Comparison of ENCODE assay signal across 11 mouse cellular contexts in the genomic region with DNA sequence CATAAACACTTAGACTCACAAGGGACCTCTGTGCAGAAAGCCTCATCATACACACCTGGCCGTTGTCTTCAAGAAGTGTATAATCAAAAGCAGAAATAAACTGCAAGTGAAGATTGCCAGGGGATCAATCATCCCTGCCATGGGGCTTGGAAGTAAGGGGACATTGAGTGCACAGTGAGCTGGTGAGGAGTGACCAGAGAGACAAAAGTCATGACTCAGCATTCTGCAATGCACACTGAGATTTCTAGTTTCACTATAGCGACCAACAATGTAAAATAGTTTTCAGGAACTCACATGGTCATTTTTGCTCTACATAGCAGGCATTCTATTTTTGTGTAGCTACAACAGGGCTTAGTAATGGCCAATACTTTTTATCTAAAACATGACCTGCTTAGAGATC. TPM values are rescaled to one million over a fixed set of nuclear protein-coding genes. Genes with fewer than 3 reads are reported as not detected.
DNase-seq lines count a peak whose midpoint lies in the region; ATAC-seq and TF ChIP-seq lines count a peak whose summit lies in the region.
"Had no signal": no experiment of that assay in that cellular context is flagged by ENCODE, and none has a peak within 500 bp of the region (broad histone marks: within the 10 kb centered on the region; RNA-seq: fewer than 3 reads in every experiment).

No protein-coding gene starts in this region.

- H3K4me2 ChIP-seq in hindbrain, embryonic 14.5 days (replicated peaks), result peak overlapping the region; percentile 66
- H3K4me2 ChIP-seq in hindbrain, embryonic 11.5 days (replicated peaks; ENCODE audit: low read depth, low read length), result no peak overlapping the region
- peak overlapping the region; percentile 28 for H3K4me2 ChIP-seq in lung, embryonic 15.5 days
- H3K4me2 ChIP-seq in heart, postnatal 0 days (ENCODE audit: low read depth, low read length), result peak overlapping the region; percentile 65

- H3K27ac ChIP-seq in hindbrain, embryonic 14.5 days, result no peak overlapping the region
- H3K27ac ChIP-seq in hindbrain, embryonic 11.5 days (ENCODE audit: low read depth, low read length), result no peak overlapping the region
- H3K27ac ChIP-seq in lung, embryonic 15.5 days, result no peak overlapping the region
- H3K27ac ChIP-seq in heart, postnatal 0 days (ENCODE audit: low read depth), result peak overlapping the region; percentile 46
- H3K27ac ChIP-seq in small intestine, adult 2 months (ENCODE audit: insufficient read depth, low read depth, low read length), result peak overlapping the region; percentile 26; the same call in 1 of the 2 replicates
- H3K27ac ChIP-seq: embryonic facial prominence, embryonic 15.5 days; macrophage had no signal

- 87% methylated on average over 2 of the region's 2 CpGs for WGBS in hindbrain, embryonic 14.5 days
- 80% methylated on average over 2 of the region's 2 CpGs for WGBS in hindbrain, embryonic 11.5 days
- 52% methylated on average over 2 of the region's 2 CpGs for WGBS in lung, embryonic 15.5 days
- 56% methylated on average over 2 of the region's 2 CpGs for WGBS in heart, postnatal 0 days
- WGBS in small intestine, adult 2 months, result 15% methylated on average over 2 of the region's 2 CpGs

- TF ChIP-seq POLR2A in small intestine, adult 2 months (IDR thresholded peaks at IDR 0.05; ENCODE audit: low read depth, low read length), result no peak

- no peaks in the 10 kb centered on the region for H3K36me3 ChIP-seq in hindbrain, embryonic 14.5 days (replicated peaks; ENCODE audit: control insufficient read depth, insufficient read depth)
- no peaks in the 10 kb centered on the region for H3K36me3 ChIP-seq in hindbrain, embryonic 11.5 days (ENCODE audit: control insufficient read depth, insufficient read depth, low read length)
- H3K36me3 ChIP-seq in lung, embryonic 15.5 days, result no peaks in the 10 kb centered on the region
- H3K36me3 ChIP-seq in heart, postnatal 0 days (replicated peaks; ENCODE audit: control insufficient read depth, insufficient read depth, low read length), result no peaks in the 10 kb centered on the region
- no peaks in the 10 kb centered on the region for H3K36me3 ChIP-seq in small intestine, adult 2 months (ENCODE audit: control insufficient read depth, insufficient read depth, low read length)
- H3K36me3 ChIP-seq: embryonic facial prominence, embryonic 15.5 days had no signal

- H3K9ac ChIP-seq in hindbrain, embryonic 14.5 days, result 0 out of 2 replicates have a peak overlapping the region, but pooled peaks have one; percentile 72
- H3K9ac ChIP-seq in hindbrain, embryonic 11.5 days (ENCODE audit: low read depth, low read length), result no peak overlapping the region
- H3K9ac ChIP-seq in lung, embryonic 15.5 days, result no peak overlapping the region
- no peak overlapping the region for H3K9ac ChIP-seq in heart, postnatal 0 days (replicated peaks; ENCODE audit: low read depth, low read length)
- H3K9ac ChIP-seq: embryonic facial prominence, embryonic 15.5 days had no signal

- no peak for TF ChIP-seq CTCF in heart, postnatal 0 days (IDR thresholded peaks at IDR 0.05; ENCODE audit: low read depth)
- TF ChIP-seq CTCF in small intestine, adult 2 months (IDR thresholded peaks at IDR 0.05; ENCODE audit: extremely low read depth, insufficient read length, insufficient replicate concordance, low read depth, low read length), result no peak

- H3K27me3 ChIP-seq in hindbrain, embryonic 14.5 days (ENCODE audit: control insufficient read depth, insufficient read depth, low read length), result no peaks in the 10 kb centered on the region
- no peaks in the 10 kb centered on the region for H3K27me3 ChIP-seq in hindbrain, embryonic 11.5 days (ENCODE audit: control insufficient read depth, insufficient read depth, low read length)
- H3K27me3 ChIP-seq in lung, embryonic 15.5 days, result no peaks in the 10 kb centered on the region
- no peaks in the 10 kb centered on the region for H3K27me3 ChIP-seq in heart, postnatal 0 days (ENCODE audit: control insufficient read depth, insufficient read depth, low read length)
- no peaks in the 10 kb centered on the region for H3K27me3 ChIP-seq in small intestine, adult 2 months (ENCODE audit: control insufficient read depth, insufficient read depth, low read length)
- H3K27me3 ChIP-seq: embryonic facial prominence, embryonic 15.5 days had no signal

- H3K4me3 ChIP-seq in hindbrain, embryonic 14.5 days (replicated peaks; ENCODE audit: low read length), result no peak overlapping the region
- no peak overlapping the region for H3K4me3 ChIP-seq in hindbrain, embryonic 11.5 days (ENCODE audit: low read depth, low read length)
- peak overlapping the region; percentile 22 for H3K4me3 ChIP-seq in lung, embryonic 15.5 days
- H3K4me3 ChIP-seq in heart, postnatal 0 days (ENCODE audit: low read depth, low read length), result peak overlapping the region; percentile 61; the same call in 1 of the 2 replicates
- H3K4me3 ChIP-seq in small intestine, adult 2 months (ENCODE audit: low read depth, low read length), result peak overlapping the region; percentile 0; the same call in 1 of the 2 replicates
- H3K4me3 ChIP-seq: embryonic facial prominence, embryonic 15.5 days had no signal

- TF ChIP-seq EP300 in heart, postnatal 0 days (IDR thresholded peaks at IDR 0.05; ENCODE audit: low read depth), result no peak

- H3K9me3 ChIP-seq in hindbrain, embryonic 14.5 days (ENCODE audit: control insufficient read depth, low read length), result no peaks in the 10 kb centered on the region
- H3K9me3 ChIP-seq in hindbrain, embryonic 11.5 days (ENCODE audit: control insufficient read depth, low read length), result no peaks in the 10 kb centered on the region
- no peaks in the 10 kb centered on the region for H3K9me3 ChIP-seq in lung, embryonic 15.5 days
- H3K9me3 ChIP-seq in heart, postnatal 0 days (replicated peaks; ENCODE audit: control insufficient read depth, low read length), result no peaks in the 10 kb centered on the region
- H3K9me3 ChIP-seq: embryonic facial prominence, embryonic 15.5 days had no signal

- DNase-seq in hindbrain, embryonic 14.5 days (ENCODE audit: low spot score), result no peak
- no peak for DNase-seq in hindbrain, embryonic 11.5 days (ENCODE audit: low spot score)
- no peak for DNase-seq in lung, postnatal 14 days
- peak; percentile 41 for DNase-seq in heart, postnatal 0 days (ENCODE audit: low spot score)
- no peak for DNase-seq in adrenal gland, postnatal 14 days
- DNase-seq: cerebellum, postnatal 25 days; right cerebral cortex, adult 18-20 months had no signal

- H3K4me1 ChIP-seq in hindbrain, embryonic 14.5 days (replicated peaks; ENCODE audit: control insufficient read depth, insufficient read depth, low read length), result peaks cover 8% of the 10 kb centered on the region
- H3K4me1 ChIP-seq in hindbrain, embryonic 11.5 days (replicated peaks; ENCODE audit: control insufficient read depth, insufficient read depth, low read length), result no peaks in the 10 kb centered on the region
- H3K4me1 ChIP-seq in lung, embryonic 15.5 days, result 0 out of 2 replicates have a peak, but pooled peaks cover 7% of the 10 kb centered on the region
- H3K4me1 ChIP-seq in heart, postnatal 0 days (ENCODE audit: control insufficient read depth, insufficient read depth), result no peaks in the 10 kb centered on the region
- H3K4me1 ChIP-seq in small intestine, adult 2 months (ENCODE audit: control insufficient read depth, insufficient read depth, insufficient read length, low read length), result no peaks in the 10 kb centered on the region; the same call in 1 of the 2 replicates
- H3K4me1 ChIP-seq: embryonic facial prominence, embryonic 15.5 days had no signal

- ATAC-seq in hindbrain, embryonic 14.5 days (ENCODE audit: low FRiP score), result no peak
- no peak for ATAC-seq in hindbrain, embryonic 11.5 days (ENCODE audit: low FRiP score)
- ATAC-seq in lung, embryonic 15.5 days (ENCODE audit: borderline replicate concordance, extremely low read depth, low FRiP score, low TSS enrichment), result no peak
- ATAC-seq in heart, postnatal 0 days (ENCODE audit: insufficient read depth, low read depth), result no peak

RNA-seq across cellular contexts. Expression of gene Fam13a, which starts 1.7 kb away (rescaled TPM):
- polyA plus RNA-seq in hindbrain, embryonic 14.5 days (2014; fragmentation: Nextera tagmentation; extraction: Ambion mirVana), result 10.3 and 11.1 TPM in 2 replicates
- 5.6 and 5.8 TPM in 2 replicates for polyA plus RNA-seq in hindbrain, embryonic 11.5 days (2014; fragmentation: Nextera tagmentation; extraction: Ambion mirVana)
- polyA plus RNA-seq in lung, embryonic 15.5 days (2015; fragmentation: Nextera tagmentation; extraction: Ambion mirVana), result 23.4 and 26.7 TPM in 2 replicates
- total RNA-seq in heart, postnatal 0 days (2014; rRNA removed; ENCODE audit: low replicate concordance), result 3.3 and 12.4 TPM in 2 replicates
- 9.5 and 10.7 TPM in 2 replicates for polyA plus RNA-seq in heart, postnatal 0 days (2015; fragmentation: Nextera tagmentation; extraction: Ambion mirVana)
- 1.3 and 2.5 TPM in 2 replicates for polyA plus RNA-seq in small intestine, adult 2 months (2012; rRNA removed)
- total RNA-seq in adrenal gland, postnatal 14 days (2021), result 90.8 and 138 TPM in 2 replicates

Comparison
In these comparisons a context has a peak if more than half of its experiments do, and no peak if none do; other contexts are left out.
1. H3K27ac ChIP-seq: peak in heart, postnatal 0 days (single experiment) and small intestine, adult 2 months (single experiment); none in hindbrain, embryonic 14.5 days (single experiment), hindbrain, embryonic 11.5 days (single experiment) and lung, embryonic 15.5 days (single experiment).
2. H3K4me3 ChIP-seq: peak in lung, embryonic 15.5 days (single experiment), heart, postnatal 0 days (single experiment) and small intestine, adult 2 months (single experiment); none in hindbrain, embryonic 14.5 days (single experiment) and hindbrain, embryonic 11.5 days (single experiment).